Mouse (Mus musculus): ENCODE results near the gene Eef1b2. TPM values are rescaled to one million over a fixed set of nuclear protein-coding genes. Genes with fewer than 3 reads are reported as not detected.

The Eef1b2 gene
- polyA plus RNA-seq (2014; fragmentation: Illumina TruSeq; extraction: RNeasy Lipid Tissue Mini Kit (QIAGEN cat#74804); ENCODE audit: low read depth, low replicate concordance) = 385 TPM

DNA sequence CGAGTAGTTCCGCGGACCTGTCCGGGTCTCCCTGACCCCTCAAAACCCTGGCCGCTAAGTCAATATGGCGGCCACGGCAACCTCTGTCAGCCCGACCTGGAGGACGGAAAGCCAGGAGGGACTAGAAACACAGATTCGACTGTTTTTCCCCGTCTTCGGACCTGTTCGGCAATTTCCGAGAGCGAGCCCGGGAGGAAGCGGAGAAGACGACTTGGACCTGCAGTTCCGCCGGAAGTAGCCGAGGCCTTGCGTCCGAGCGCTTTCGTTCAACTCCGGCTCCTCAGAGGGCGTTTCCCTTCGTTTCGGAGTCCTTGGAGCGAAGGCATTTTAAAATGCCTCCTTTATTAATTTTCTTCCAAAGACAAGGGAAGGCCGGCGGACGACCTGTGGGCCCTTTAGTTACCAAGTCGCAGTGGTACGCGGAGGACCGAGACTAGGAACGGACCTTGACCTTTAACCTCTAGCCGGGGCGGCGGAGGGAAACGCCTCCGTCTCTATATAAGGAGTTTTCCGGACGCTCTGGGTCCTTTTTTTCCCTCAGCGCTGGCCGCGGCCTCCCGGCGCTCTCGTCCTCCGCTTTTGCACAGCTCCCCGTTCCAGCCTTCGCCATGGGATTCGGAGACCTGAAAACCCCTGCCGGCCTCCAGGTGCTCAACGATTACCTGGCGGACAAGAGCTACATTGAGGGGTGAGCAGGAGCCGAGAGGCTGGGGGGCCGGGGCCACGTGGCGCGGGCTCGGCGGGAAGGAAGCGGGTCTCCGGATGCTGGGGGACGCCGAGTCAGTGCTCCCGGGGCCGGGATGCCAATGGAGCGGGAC is at the start of gene Eef1b2, which contains the start of gene Ndufs1:
Gene Eef1b2 (plus strand): TSS at position 222 of the 818 bp plus-strand sequence.
Gene Ndufs1 (minus strand): TSS at position 230 of the 818 bp plus-strand sequence.

GRCm38 (mm10) chr1:63214271-63214558 is 37.6 kb downstream of the Eef1b2 start, which contains the start of gene Gpr1:
Gpr1 (minus strand) TSS chr1:63214543.

Other genes with a start within 250 kb of the Eef1b2 start
- 6.1 TPM for gene Ino80d, start 62.2 kb upstream of the Eef1b2 start, polyA plus RNA-seq (2014; fragmentation: Illumina TruSeq; extraction: RNeasy Lipid Tissue Mini Kit (QIAGEN cat#74804); ENCODE audit: low read depth, low replicate concordance)
- 180 TPM for gene Ndufs1, start within 50 bp of the Eef1b2 start, polyA plus RNA-seq (2014; fragmentation: Illumina TruSeq; extraction: RNeasy Lipid Tissue Mini Kit (QIAGEN cat#74804); ENCODE audit: low read depth, low replicate concordance)
- gene Gpr1, start 37.7 kb downstream of the Eef1b2 start, polyA plus RNA-seq (2014; fragmentation: Illumina TruSeq; extraction: RNeasy Lipid Tissue Mini Kit (QIAGEN cat#74804); ENCODE audit: low read depth, low replicate concordance) = not detected
- not detected for gene Zdbf2, start 96.4 kb downstream of the Eef1b2 start, polyA plus RNA-seq (2014; fragmentation: Illumina TruSeq; extraction: RNeasy Lipid Tissue Mini Kit (QIAGEN cat#74804); ENCODE audit: low read depth, low replicate concordance)